Mouse (Mus musculus) right cerebral cortex, postnatal 14 days (tissue): ENCODE results near the gene Ccdc58.
"Not testable (repeated sequence)": the region's sequence is repeated elsewhere in the genome, so short reads cannot be mapped to it uniquely, and the experiment has no call there.

Experiments used
- DNase-seq: peaks from one replicate; pipeline ENCODE4 v3.0.0; 2022

Gene Ccdc58

GRCm38 (mm10) chr16:36079916-36080315 is 8.4 kb downstream of the Ccdc58 start:
- no peak for DNase-seq

GRCm38 (mm10) chr16:36087846-36088245 is 16.4 kb downstream of the Ccdc58 start:
- no peak for DNase-seq

GRCm38 (mm10) chr16:36089065-36089464 is 17.6 kb downstream of the Ccdc58 start:
- no peak for DNase-seq

GRCm38 (mm10) chr16:36089850-36090616 is 18.5 kb downstream of the Ccdc58 start:
- DNase-seq, result no peak

GRCm38 (mm10) chr16:36090785-36091509 is 19.5 kb downstream of the Ccdc58 start:
- no peak for DNase-seq

GRCm38 (mm10) chr16:36094079-36094478 is 22.6 kb downstream of the Ccdc58 start:
- DNase-seq, result no peak

- DNase-seq, result not testable (repeated sequence)
Observed at GRCm38 (mm10) chr16:36097813-36098499, 26.5 kb downstream of the Ccdc58 start.

GRCm38 (mm10) chr16:36101526-36101925 is 30.0 kb downstream of the Ccdc58 start:
- DNase-seq, result no peak

- no peak for DNase-seq
Observed at GRCm38 (mm10) chr16:36102211-36102610, 30.7 kb downstream of the Ccdc58 start.

GRCm38 (mm10) chr16:36111486-36111885 is 40.0 kb downstream of the Ccdc58 start:
- not testable (repeated sequence) for DNase-seq

GRCm38 (mm10) chr16:36115751-36116150 is 44.3 kb downstream of the Ccdc58 start:
- DNase-seq, result not testable (repeated sequence)

- DNase-seq, result no peak
Observed at GRCm38 (mm10) chr16:36128092-36128491, 56.6 kb downstream of the Ccdc58 start.

GRCm38 (mm10) chr16:36131141-36131540 is 59.7 kb downstream of the Ccdc58 start, which contains the start of gene Csta1:
Csta1 (minus strand) TSS chr16:36131241.
- no peak for DNase-seq

- DNase-seq, result no peak
Observed at GRCm38 (mm10) chr16:36138201-36138600, 66.7 kb downstream of the Ccdc58 start.
